Mouse (Mus musculus) forebrain, embryonic 10.5 days (tissue): ENCODE results near the gene Atp6v0a1. TPM values are rescaled to one million over a fixed set of nuclear protein-coding genes. Genes with fewer than 3 reads are reported as not detected.
A peak's percentile ranks its signal among the peaks of the same experiment; 100 is the strongest.

Source experiments
- DNase-seq: peaks from one replicate; pipeline ENCODE4 v3.0.0-alpha.2; 2017; ENCODE audit warnings: low spot score; ENCODE audit errors: extremely low spot score
- H3K27ac ChIP-seq: fragments of 300-500 bp; sonication (generic); 2 replicates; pipeline ENCODE4 v1.5.1; 2016; ENCODE audit warnings: mild to moderate bottlenecking
- H3K27me3 ChIP-seq: fragments of 300-500 bp; sonication (generic); 2 replicates; pipeline ENCODE4 v1.6.1; 2016; ENCODE audit warnings: mild to moderate bottlenecking; ENCODE audit not compliant: poor library complexity, severe bottlenecking
- H3K36me3 ChIP-seq: fragments of 300-500 bp; sonication (generic); replicated peaks from 2 replicates; pipeline ENCODE4 v1.6.1; 2016; ENCODE audit warnings: mild to moderate bottlenecking, moderate library complexity
- H3K4me1 ChIP-seq: fragments of 300-500 bp; sonication (generic); 2 replicates; pipeline ENCODE4 v1.6.1; 2016
- H3K4me3 ChIP-seq: fragments of 300-500 bp; sonication (generic); 2 replicates; pipeline ENCODE4 v1.5.1; 2016; ENCODE audit warnings: mild to moderate bottlenecking, moderate library complexity
- H3K9me3 ChIP-seq: fragments of 300-500 bp; sonication (generic); 2 replicates; pipeline ENCODE4 v1.6.1; 2016; ENCODE audit warnings: mild to moderate bottlenecking, moderate library complexity
- WGBS: fragments of 180-500 bp; shearing (Covaris S2); methylation state at CpG from one replicate; pipeline ENCODE4 v1.1.7; 2016; 5-methylcytosine and 5-hydroxymethylcytosine counted together
- polyA plus RNA-seq: library from polyadenylated mRNA; unstranded; fragments of >200 nt; fragmentation: Nextera tagmentation; extraction: Ambion mirVana; gene quantifications from 2 replicates; pipeline ENCODE4 v1.2.1, GENCODE M21; 2016

Atp6v0a1 gene
- polyA plus RNA-seq, 1 experiment from 2014 or later = 34.5 TPM

DNA sequence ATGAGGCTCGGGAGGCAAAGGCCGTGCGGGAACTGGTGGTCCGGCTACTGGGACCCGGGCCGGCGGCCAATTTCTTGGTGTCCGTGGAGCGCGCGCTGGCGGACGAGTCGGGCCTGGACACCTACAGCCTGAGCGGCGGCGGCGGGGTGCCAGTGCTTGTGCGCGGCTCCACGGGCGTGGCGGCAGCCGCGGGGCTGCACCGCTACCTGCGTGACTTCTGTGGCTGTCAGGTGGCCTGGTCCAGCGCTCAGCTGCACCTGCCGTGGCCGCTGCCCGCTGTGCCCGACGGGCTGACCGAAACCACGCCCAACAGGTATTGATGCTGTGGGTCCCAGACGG lies 60.9 kb downstream of the Atp6v0a1 start:
- 1% methylated on average over 36 of the region's 36 CpGs for WGBS
- H3K9me3 ChIP-seq = no peaks in the 10 kb centered on the region
- peaks cover 50% of the 10 kb centered on the region for H3K27me3 ChIP-seq
- no peak for DNase-seq
- peak overlapping the region; percentile 90 for H3K27ac ChIP-seq
- no peaks in the 10 kb centered on the region; the same call in 1 of the 2 replicates for H3K36me3 ChIP-seq
- peak overlapping the region; percentile 71 for H3K4me3 ChIP-seq
- peaks cover 31% of the 10 kb centered on the region for H3K4me1 ChIP-seq

DNA sequence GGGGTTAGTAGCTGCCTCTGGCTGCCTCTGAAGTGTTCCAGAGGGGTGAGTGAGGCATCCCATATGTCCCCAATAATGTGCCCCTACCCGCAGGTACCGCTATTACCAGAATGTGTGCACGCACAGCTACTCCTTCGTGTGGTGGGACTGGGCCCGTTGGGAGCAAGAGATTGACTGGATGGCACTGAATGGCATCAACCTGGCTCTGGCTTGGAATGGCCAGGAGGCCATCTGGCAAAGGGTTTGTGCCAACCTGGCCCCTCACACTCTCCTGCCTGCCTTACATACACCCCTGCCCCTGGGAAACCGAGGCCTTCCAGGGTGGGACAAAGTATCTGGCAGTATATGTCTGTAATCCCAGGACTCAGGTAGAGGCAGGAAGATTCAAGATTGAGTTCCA lies 61.7 kb downstream of the Atp6v0a1 start:
- H3K4me3 ChIP-seq = peak overlapping the region; percentile 71
- H3K9me3 ChIP-seq = no peaks in the 10 kb centered on the region
- DNase-seq = no peak
- 76% methylated on average over 6 of the region's 6 CpGs for WGBS
- no peak overlapping the region for H3K27ac ChIP-seq
- H3K27me3 ChIP-seq = peaks cover 53% of the 10 kb centered on the region
- H3K4me1 ChIP-seq = peaks cover 31% of the 10 kb centered on the region
- no peaks in the 10 kb centered on the region; the same call in 1 of the 2 replicates for H3K36me3 ChIP-seq

DNA sequence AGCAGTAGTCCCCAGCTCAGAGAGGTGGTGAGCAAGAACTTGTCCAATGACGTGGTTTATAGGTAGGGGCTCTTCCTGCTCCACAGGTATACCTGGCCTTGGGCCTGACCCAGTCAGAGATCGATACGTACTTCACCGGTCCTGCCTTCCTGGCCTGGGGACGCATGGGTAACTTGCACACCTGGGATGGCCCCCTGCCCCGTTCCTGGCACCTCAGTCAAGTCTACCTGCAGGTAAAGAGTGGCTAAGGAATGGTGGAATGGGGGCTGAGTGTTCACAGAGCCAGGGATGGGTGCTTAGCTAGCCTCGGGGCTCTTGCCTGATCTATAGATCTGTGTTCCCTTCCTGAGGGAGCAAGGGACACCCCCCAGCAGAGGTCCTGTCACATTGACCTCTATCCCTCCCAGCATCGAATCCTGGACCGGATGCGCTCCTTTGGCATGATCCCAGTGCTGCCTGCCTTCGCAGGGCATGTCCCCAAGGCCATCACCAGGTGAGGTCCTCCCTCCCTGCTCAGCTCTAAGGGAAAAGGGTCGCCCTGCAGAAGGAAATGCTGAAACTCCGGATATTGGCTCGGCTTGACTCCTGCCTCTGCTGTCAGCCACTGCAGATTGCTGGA lies 62.7 kb downstream of the Atp6v0a1 start:
- no peak overlapping the region for H3K27ac ChIP-seq
- H3K9me3 ChIP-seq = no peaks in the 10 kb centered on the region
- peaks cover 24% of the 10 kb centered on the region for H3K4me1 ChIP-seq
- DNase-seq = no peak
- peaks cover 6% of the 10 kb centered on the region for H3K36me3 ChIP-seq
- H3K4me3 ChIP-seq = no peak overlapping the region; the same call in 1 of the 2 replicates
- 72% methylated on average over 14 of the region's 14 CpGs for WGBS
- peaks cover 57% of the 10 kb centered on the region for H3K27me3 ChIP-seq

DNA sequence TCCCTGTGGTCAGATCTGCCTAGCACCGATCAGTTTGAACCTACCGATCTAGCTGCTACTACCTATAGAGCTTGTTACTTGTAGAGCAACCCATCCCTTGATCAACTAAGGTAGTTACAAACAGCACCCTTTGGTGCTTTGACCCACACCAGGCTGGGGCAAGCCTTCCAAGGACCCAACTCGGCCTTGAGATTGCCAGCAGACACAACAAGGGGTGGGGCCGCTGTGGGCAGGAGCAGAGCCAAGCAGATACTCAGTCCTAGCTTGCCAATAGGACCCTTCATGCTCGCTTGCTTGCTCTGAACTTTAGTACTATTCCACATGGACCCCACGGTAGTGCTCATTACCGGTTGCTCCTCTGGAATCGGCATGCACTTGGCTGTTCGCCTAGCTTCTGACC lies 68.9 kb downstream of the Atp6v0a1 start, which contains the start of gene Hsd17b1:
TSS of gene Hsd17b1 (plus strand) at position 291 of the 400 bp plus-strand sequence.
- Histone ChIP-seq H3K4me1 (peaks cover 26% of the 10 kb centered on the region), H3K27ac (no peak within 1 kb of the TSS), H3K4me3 (no peak within 1 kb of the TSS), H3K36me3 (peaks cover 7% of the 10 kb centered on the region; the same call in 1 of the 2 replicates), H3K27me3 (peaks cover 65% of the 10 kb centered on the region), H3K9me3 (no peaks in the 10 kb centered on the region)
- no peak for DNase-seq
- WGBS = 68% methylated on average over 9 of the region's 9 CpGs

DNA sequence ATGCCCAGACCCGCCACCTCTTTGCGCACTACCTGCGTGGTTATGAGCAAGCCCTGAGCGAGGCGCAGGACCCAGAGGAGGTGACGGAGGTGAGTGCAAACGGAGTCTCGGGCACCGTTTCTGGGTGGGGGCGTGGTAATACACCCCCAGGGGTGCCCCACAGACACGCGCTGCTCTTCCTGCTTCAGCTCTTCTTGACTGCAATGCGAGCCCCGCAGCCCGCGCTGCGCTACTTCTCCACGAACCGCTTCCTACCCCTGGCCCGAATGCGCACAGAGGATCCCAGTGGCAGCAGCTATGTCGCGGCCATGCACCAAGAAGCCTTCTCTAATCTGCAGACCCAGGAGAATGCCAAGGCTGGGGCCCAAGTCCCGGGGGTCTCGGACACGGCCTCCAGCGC lies 70.5 kb downstream of the Atp6v0a1 start:
- DNase-seq = no peak
- H3K9me3 ChIP-seq = no peaks in the 10 kb centered on the region
- H3K27me3 ChIP-seq = peaks cover 63% of the 10 kb centered on the region
- peak overlapping the region; percentile 13; the same call in 1 of the 2 replicates for H3K4me3 ChIP-seq
- no peak overlapping the region for H3K27ac ChIP-seq
- peaks cover 37% of the 10 kb centered on the region for H3K4me1 ChIP-seq
- H3K36me3 ChIP-seq = peaks cover 15% of the 10 kb centered on the region
- WGBS = 1% methylated on average over 27 of the region's 27 CpGs

DNA sequence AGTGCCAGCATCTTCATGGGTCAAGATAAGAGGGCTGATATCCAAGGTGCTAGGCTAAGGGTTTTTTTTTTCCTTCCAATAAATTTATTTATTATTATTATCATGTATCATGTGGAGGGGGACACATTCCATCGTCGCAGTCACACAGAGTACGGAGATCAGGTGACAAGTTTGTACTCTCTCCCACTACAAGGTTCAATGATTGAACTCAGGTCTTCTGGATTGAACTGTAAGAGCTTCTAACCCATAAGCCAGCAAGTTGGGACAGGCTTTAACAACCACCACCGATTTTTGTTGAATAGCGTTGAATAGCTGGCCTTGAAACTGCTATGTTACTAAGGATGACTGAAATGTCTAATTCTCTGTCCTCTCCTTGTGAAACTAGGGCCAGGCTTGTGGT lies 71.2 kb downstream of the Atp6v0a1 start:
- no peak for DNase-seq
- Histone ChIP-seq H3K4me1 (peaks cover 38% of the 10 kb centered on the region), H3K27ac (no peak overlapping the region), H3K4me3 (no peak overlapping the region), H3K27me3 (peaks cover 63% of the 10 kb centered on the region), H3K9me3 (no peaks in the 10 kb centered on the region), H3K36me3 (peaks cover 22% of the 10 kb centered on the region)
- WGBS = 52% methylated on average over 5 of the region's 5 CpGs

DNA sequence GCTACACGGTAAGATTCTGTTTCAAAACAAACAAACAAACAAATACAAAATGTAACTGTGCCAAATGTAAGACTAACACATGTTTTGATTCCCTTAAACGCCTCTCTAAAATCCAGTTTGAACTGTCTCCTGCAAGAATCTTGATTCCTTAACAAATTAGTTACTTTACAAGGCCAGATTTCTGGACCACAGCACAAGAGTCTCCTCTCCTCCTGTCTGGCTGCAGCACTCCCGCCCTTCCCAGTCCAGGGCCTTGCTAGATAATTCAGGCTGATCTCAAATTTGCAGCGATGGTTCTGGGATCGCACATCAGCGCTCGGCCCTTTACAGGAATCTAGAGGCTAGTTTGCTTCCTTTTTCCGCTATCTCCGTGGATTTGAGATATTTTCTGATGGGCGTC lies 72.4 kb downstream of the Atp6v0a1 start:
- no peak for DNase-seq
- peaks cover 50% of the 10 kb centered on the region for H3K4me1 ChIP-seq
- peak overlapping the region; percentile 93; the same call in 1 of the 2 replicates for H3K27ac ChIP-seq
- H3K27me3 ChIP-seq = peaks cover 54% of the 10 kb centered on the region
- H3K36me3 ChIP-seq = peaks cover 27% of the 10 kb centered on the region
- 6% methylated on average over 10 of the region's 10 CpGs for WGBS
- no peaks in the 10 kb centered on the region for H3K9me3 ChIP-seq
- H3K4me3 ChIP-seq = peak overlapping the region; percentile 91

DNA sequence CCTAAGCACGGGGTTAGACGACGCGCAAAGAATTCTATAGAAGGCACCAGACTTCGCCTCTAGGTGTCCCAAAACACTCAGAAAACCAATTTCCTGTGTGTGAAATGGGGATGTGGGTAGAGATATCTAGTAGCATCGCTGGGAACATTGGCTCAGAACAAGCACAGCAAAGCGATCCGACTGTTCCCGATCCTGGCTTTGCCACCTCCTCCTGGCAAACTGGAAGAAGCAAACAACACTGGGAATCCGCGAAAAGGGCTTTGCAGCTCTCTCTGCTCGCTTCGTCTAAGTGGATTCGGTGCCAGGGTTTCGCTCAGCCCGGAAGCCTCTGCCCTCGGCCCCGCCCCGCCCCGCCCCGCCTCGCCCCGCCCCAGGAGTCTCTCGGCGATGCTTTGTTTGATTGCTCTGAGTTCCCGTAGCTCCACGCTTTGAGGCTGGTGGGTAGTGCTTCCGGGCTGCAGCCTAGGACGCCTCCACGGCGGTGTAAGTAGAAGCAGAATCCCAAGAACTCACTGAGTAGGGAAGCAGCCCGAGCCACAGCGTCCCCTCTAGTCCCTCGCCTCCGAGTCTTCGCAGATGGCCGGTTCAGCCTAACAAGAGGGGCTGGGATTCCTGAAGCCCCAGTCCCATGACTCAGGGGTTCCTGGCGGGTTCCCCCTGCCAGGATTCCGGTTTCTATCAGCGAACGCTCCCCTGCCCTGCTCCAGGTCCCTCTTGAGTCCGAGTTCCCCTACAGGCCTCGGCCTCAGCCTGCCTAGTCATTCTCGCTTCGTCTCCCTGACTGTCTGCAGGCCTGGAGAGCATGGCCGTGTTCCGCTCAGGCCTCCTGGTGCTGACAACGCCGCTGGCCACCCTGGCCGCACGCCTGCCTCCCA lies 73.2 kb downstream of the Atp6v0a1 start, which contains the start of gene Coasy:
TSS of gene Coasy (plus strand) at position 358 of the 875 bp plus-strand sequence.
- H3K27me3 ChIP-seq = peaks cover 46% of the 10 kb centered on the region
- H3K27ac ChIP-seq = peak within 1 kb of the TSS; percentile 93
- DNase-seq = peak; percentile 96
- under 1% methylated on average over 51 of the region's 51 CpGs for WGBS
- peak within 1 kb of the TSS; percentile 91 for H3K4me3 ChIP-seq
- peaks cover 58% of the 10 kb centered on the region for H3K4me1 ChIP-seq
- peaks cover 23% of the 10 kb centered on the region for H3K36me3 ChIP-seq
- H3K9me3 ChIP-seq = no peaks in the 10 kb centered on the region

DNA sequence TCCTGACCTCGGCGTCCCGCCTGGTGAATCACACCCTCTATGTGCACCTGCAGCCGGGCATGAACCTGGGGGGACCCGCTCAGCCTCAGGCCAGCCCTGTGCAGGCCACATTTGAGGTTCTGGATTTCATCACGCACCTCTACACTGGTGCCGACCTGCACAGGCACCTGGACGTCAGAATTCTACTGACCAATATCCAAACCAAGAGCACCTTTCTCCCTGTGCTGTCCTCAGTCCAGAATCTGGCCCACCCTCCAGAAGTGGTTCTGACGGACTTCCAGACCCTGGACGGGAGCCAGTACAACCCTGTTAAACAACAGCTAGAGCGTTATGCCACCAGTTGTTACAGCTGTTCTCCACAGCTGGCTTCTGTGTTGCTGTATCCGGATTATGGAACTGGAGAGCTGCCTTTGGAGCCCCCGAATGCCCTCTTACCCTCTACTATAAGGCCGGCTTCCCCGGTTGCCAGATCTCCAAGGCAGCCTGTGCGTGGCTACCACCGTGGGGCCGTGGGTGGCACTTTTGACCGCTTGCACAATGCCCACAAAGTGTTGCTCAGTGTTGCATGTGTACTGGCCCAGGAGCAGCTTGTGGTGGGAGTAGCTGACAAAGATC lies 73.9 kb downstream of the Atp6v0a1 start:
- peaks cover 65% of the 10 kb centered on the region for H3K4me1 ChIP-seq
- H3K9me3 ChIP-seq = no peaks in the 10 kb centered on the region
- peak overlapping the region; percentile 93 for H3K27ac ChIP-seq
- no peak for DNase-seq
- WGBS = 42% methylated on average over 19 of the region's 19 CpGs
- H3K36me3 ChIP-seq = peaks cover 23% of the 10 kb centered on the region
- H3K27me3 ChIP-seq = peaks cover 38% of the 10 kb centered on the region
- peak overlapping the region; percentile 91 for H3K4me3 ChIP-seq

DNA sequence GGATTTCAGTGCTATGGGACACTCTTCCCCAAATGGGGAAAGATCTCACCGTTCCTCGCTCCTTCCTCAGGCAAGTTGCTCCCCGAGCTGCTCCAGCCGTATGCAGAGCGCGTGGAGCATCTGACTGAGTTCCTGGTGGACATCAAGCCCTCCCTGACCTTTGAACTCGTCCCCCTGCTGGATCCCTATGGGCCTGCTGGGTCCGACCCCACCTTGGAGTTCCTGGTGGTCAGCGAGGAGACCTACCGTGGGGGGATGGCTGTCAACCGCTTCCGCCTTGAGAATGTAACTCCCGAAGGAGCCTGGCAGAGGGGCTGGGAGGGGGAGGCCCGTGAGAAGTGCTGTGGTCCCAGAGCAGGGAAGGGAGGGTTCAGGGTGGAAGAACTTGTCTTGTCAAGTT lies 75.0 kb downstream of the Atp6v0a1 start:
- Histone ChIP-seq H3K9me3 (no peaks in the 10 kb centered on the region), H3K36me3 (peaks cover 31% of the 10 kb centered on the region), H3K4me1 (peaks cover 67% of the 10 kb centered on the region), H3K27me3 (peaks cover 28% of the 10 kb centered on the region), H3K27ac (no peak overlapping the region), H3K4me3 (0 out of 2 replicates have a peak overlapping the region, but pooled peaks have one; percentile 91)
- DNase-seq = no peak
- 84% methylated on average over 14 of the region's 14 CpGs for WGBS

DNA sequence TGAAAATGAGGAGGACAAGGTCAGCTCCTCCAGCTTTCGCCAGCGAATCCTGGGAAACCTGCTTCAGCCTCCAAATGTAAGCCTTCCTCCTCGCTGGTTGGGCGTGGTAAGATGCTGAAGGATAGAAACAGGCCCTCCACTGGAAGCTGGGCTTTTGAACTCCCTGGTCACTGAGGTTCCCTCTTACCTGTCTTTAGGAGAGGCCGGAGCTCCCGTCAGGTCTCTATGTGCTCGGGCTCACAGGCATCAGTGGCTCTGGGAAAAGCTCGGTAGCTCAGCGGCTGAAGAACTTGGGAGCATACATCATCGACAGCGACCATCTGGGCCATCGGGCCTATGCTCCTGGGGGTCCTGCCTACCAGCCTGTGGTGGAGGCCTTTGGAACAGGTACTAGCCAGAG lies 75.6 kb downstream of the Atp6v0a1 start:
- no peaks in the 10 kb centered on the region for H3K9me3 ChIP-seq
- no peak overlapping the region for H3K27ac ChIP-seq
- H3K36me3 ChIP-seq = peaks cover 37% of the 10 kb centered on the region
- H3K27me3 ChIP-seq = peaks cover 22% of the 10 kb centered on the region
- H3K4me1 ChIP-seq = peaks cover 61% of the 10 kb centered on the region
- 95% methylated on average over 12 of the region's 12 CpGs for WGBS
- H3K4me3 ChIP-seq = no peak overlapping the region
- peak; percentile 14 for DNase-seq

DNA sequence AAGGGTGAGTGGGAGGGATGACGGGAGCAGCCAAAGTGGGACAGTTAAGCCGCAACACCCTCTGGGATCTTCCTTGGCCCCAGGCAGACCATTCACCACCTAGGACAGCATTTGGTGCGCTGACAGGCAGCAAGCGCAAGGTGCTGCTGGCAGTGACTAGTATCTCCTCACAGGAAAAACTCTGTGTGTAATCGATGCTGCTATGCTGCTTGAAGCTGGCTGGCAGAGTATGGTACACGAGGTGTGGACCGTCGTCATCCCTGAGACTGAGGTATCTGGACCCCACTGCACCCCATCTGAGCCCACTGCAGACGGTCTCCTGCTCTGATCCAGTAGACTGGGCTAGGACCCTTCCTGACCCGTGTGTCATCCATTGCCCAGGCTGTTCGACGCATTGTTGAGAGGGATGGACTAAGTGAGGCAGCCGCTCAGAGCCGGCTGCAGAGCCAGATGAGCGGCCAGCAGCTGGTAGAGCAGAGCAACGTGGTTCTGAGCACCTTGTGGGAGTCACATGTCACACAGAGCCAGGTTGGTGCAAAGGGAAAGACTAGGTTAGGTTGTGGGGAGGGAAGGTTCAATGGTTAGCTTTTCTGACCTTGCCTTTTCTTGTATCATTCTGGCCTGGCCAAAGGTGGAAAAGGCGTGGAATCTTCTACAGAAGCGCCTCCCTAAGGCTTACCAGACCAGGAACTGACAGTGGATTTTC lies 76.5 kb downstream of the Atp6v0a1 start:
- H3K9me3 ChIP-seq = no peaks in the 10 kb centered on the region
- H3K27ac ChIP-seq = no peak overlapping the region
- WGBS = 91% methylated on average over 18 of the region's 18 CpGs
- peaks cover 60% of the 10 kb centered on the region for H3K4me1 ChIP-seq
- peaks cover 47% of the 10 kb centered on the region for H3K36me3 ChIP-seq
- DNase-seq = peak; percentile 9
- H3K27me3 ChIP-seq = peaks cover 12% of the 10 kb centered on the region
- peak overlapping the region; percentile 93; the same call in 1 of the 2 replicates for H3K4me3 ChIP-seq
